Mouse (Mus musculus): ENCODE results near the gene Bcor. TPM values are rescaled to one million over a fixed set of nuclear protein-coding genes. Genes with fewer than 3 reads are reported as not detected.

Gene Bcor
- total RNA-seq, 1 experiment: 32.9 TPM

DNA sequence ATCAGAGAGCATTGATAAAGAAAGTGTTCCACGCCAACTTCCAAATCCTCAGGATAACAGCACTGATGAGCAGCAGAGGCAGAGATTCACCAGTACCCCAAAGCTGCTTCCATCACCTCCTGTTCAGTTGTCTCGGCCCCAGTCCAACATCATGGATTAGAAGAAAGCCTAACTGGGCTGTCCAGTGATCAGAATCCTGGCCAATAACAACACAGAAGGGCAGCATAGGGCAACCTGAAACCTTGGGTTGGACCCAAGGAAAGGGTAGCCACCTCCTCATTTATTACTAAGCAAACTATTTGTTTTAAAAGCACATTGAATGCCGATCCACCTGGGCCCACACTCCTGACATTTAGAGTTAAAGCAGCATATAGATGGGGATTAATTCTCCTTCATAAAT lies 99.3 kb downstream of the Bcor start:
- Histone ChIP-seq H3K4me3 (ENCODE audit: insufficient read depth in 1 of 2, low read depth in 1 of 2, low read length in 2 of 2, poor library complexity in 1 of 2, severe bottlenecking in 1 of 2) (no peak overlapping the region), H3K9ac (ENCODE audit: insufficient read depth, low read depth, low read length, poor library complexity, severe bottlenecking) (no peak overlapping the region), H3K27ac (ENCODE audit: insufficient read depth, low read depth, low read length, poor library complexity, severe bottlenecking) (no peak overlapping the region), H3K9me3 (ENCODE audit: control insufficient read depth, insufficient read depth, low read depth, low read length) (no peaks in the 10 kb centered on the region), H3K4me1 (ENCODE audit: control insufficient read depth in 2 of 2, insufficient read depth in 2 of 2, low read length in 2 of 2, poor library complexity in 1 of 2) (peaks cover 0 to 7% of the 10 kb centered on the region in 2 experiments; a peak in 1 of 4 replicates), H3K36me3 (ENCODE audit: control insufficient read depth, insufficient read depth, low read length, poor library complexity, severe bottlenecking) (peaks cover 18% of the 10 kb centered on the region; the same call in 1 of the 2 replicates)
- no peak for TF ChIP-seq HCFC1 (IDR thresholded peaks at IDR 0.05; ENCODE audit: borderline replicate concordance, insufficient read depth, low read length)
- TF ChIP-seq CHD2 (IDR thresholded peaks at IDR 0.05; ENCODE audit: low read depth, low read length): no peak
- no peak for TF ChIP-seq ZNF384 (IDR thresholded peaks at IDR 0.05; ENCODE audit: low read depth, low read length)
- no peak for TF ChIP-seq ZC3H11A (IDR thresholded peaks at IDR 0.05; ENCODE audit: borderline replicate concordance, low read depth, low read length)
- no peak for DNase-seq (ENCODE audit: low read depth, low spot score)
- in situ Hi-C loops (cut with MboI; ENCODE audit: low sequenced_read_pairs in 2 of 2, unreplicated experiment in 2 of 2): no loop called here

DNA sequence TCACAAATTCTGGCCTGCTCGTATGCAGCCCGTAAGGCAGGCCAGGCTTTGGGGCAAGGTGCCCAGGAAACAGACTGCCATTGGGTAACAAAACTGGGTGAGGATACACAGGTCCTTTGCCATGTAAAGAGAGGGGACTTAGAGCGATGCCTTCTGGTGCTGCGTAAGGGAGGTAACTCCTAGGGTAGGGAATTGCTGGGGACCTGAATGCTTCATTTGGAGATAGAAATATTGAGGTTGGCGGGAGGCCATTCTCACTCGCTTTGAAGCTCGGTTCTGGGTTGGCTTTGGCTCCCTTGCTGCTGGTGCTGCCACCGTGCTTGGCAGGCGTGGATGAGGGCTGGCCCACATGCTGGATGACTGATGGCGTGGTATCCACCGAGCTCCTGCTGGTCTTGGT lies 102.9 kb downstream of the Bcor start:
- Histone ChIP-seq H3K9ac (ENCODE audit: insufficient read depth, low read depth, low read length, poor library complexity, severe bottlenecking) (no peak overlapping the region), H3K4me1 (ENCODE audit: control insufficient read depth in 2 of 2, insufficient read depth in 2 of 2, low read length in 2 of 2, poor library complexity in 1 of 2) (no peaks in the 10 kb centered on the region; a peak in 1 of 4 replicates), H3K36me3 (ENCODE audit: control insufficient read depth, insufficient read depth, low read length, poor library complexity, severe bottlenecking) (peaks cover 26% of the 10 kb centered on the region; the same call in 1 of the 2 replicates), H3K27ac (ENCODE audit: insufficient read depth, low read depth, low read length, poor library complexity, severe bottlenecking) (no peak overlapping the region), H3K9me3 (ENCODE audit: control insufficient read depth, insufficient read depth, low read depth, low read length) (no peaks in the 10 kb centered on the region), H3K4me3 (ENCODE audit: insufficient read depth in 1 of 2, low read depth in 1 of 2, low read length in 2 of 2, poor library complexity in 1 of 2, severe bottlenecking in 1 of 2) (no peak overlapping the region)
- in situ Hi-C loops (cut with MboI; ENCODE audit: low sequenced_read_pairs in 2 of 2, unreplicated experiment in 2 of 2): no loop called here
- no peak for TF ChIP-seq MAFK (IDR thresholded peaks at IDR 0.05; ENCODE audit: insufficient read depth, low read depth, low read length)
- no peak for TF ChIP-seq CHD2 (IDR thresholded peaks at IDR 0.05; ENCODE audit: low read depth, low read length)
- TF ChIP-seq HCFC1 (IDR thresholded peaks at IDR 0.05; ENCODE audit: borderline replicate concordance, insufficient read depth, low read length): no peak
- no peak for TF ChIP-seq ZC3H11A (IDR thresholded peaks at IDR 0.05; ENCODE audit: borderline replicate concordance, low read depth, low read length)
- TF ChIP-seq ZNF384 (IDR thresholded peaks at IDR 0.05; ENCODE audit: low read depth, low read length): no peak
- DNase-seq (ENCODE audit: low read depth, low spot score): no peak

DNA sequence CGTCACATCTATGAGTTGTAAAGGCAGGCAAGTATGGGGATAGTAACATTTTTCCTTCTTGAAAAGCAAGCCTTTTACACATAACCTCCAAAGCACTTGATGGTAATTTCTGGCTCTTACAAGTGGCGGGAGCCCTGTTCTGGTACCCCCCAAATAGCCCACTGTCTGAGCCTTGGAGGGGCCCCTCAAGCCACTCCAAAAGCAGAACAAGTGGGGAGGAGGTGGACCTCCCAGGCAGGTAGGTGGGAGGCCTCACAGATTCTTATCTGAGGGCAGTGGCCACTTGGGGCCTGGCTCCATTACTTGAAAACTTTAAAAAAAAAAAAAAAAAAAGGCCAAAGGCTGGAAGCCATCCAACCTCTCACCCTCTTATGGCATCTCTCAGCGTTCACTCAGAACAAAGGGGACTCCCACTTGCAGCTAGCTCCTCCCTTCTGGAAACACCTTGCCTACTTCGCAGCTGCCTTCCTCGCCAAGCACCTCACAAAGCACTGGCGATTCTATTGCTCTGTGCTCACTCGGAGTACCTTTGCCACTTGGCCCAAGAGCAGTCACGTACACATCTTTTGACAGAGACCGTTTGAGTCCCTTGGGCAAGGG lies 106.7 kb downstream of the Bcor start:
- H3K27ac ChIP-seq (ENCODE audit: insufficient read depth, low read depth, low read length, poor library complexity, severe bottlenecking): no peak overlapping the region
- no peaks in the 10 kb centered on the region for H3K9me3 ChIP-seq (ENCODE audit: control insufficient read depth, insufficient read depth, low read depth, low read length)
- H3K36me3 ChIP-seq (ENCODE audit: control insufficient read depth, insufficient read depth, low read length, poor library complexity, severe bottlenecking): peaks cover 22% of the 10 kb centered on the region; the same call in 1 of the 2 replicates
- DNase-seq (ENCODE audit: low read depth, low spot score): no peak
- TF ChIP-seq ZC3H11A (IDR thresholded peaks at IDR 0.05; ENCODE audit: borderline replicate concordance, low read depth, low read length): no peak
- TF ChIP-seq HCFC1 (IDR thresholded peaks at IDR 0.05; ENCODE audit: borderline replicate concordance, insufficient read depth, low read length): no peak
- TF ChIP-seq CHD2 (IDR thresholded peaks at IDR 0.05; ENCODE audit: low read depth, low read length): no peak
- no peak for TF ChIP-seq ZNF384 (IDR thresholded peaks at IDR 0.05; ENCODE audit: low read depth, low read length)
- TF ChIP-seq MAFK (IDR thresholded peaks at IDR 0.05; ENCODE audit: insufficient read depth, low read depth, low read length): no peak
- H3K9ac ChIP-seq (ENCODE audit: insufficient read depth, low read depth, low read length, poor library complexity, severe bottlenecking): no peak overlapping the region
- in situ Hi-C loops (cut with MboI; ENCODE audit: low sequenced_read_pairs in 2 of 2, unreplicated experiment in 2 of 2): no loop called here
- H3K4me1 ChIP-seq (ENCODE audit: control insufficient read depth in 2 of 2, insufficient read depth in 2 of 2, low read length in 2 of 2, poor library complexity in 1 of 2): peaks cover 0 to 5% of the 10 kb centered on the region in 2 experiments; a peak in 1 of 4 replicates
- H3K4me3 ChIP-seq (ENCODE audit: insufficient read depth in 1 of 2, low read depth in 1 of 2, low read length in 2 of 2, poor library complexity in 1 of 2, severe bottlenecking in 1 of 2): no peak overlapping the region

DNA sequence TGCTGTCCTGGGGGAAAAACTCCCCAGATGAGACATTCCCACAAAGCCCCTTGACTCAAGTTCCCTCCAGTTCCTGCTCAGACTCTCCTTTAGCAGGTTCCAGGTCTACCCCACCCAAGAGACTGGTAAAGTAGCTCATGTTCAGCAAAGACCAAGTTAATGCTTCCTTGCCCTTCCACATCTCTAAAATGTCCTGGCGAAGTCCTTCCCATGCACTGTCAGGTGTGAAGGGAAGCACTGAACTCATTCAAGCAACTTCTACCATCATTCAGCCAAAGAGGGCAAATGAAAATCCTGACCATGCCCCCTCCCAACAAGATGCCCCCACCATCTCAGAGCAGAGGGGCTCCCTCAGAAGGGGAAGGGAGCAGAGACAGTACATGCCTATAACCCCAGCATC lies 107.5 kb downstream of the Bcor start:
- no peak for DNase-seq (ENCODE audit: low read depth, low spot score)
- no peaks in the 10 kb centered on the region for H3K9me3 ChIP-seq (ENCODE audit: control insufficient read depth, insufficient read depth, low read depth, low read length)
- H3K4me3 ChIP-seq (ENCODE audit: insufficient read depth in 1 of 2, low read depth in 1 of 2, low read length in 2 of 2, poor library complexity in 1 of 2, severe bottlenecking in 1 of 2): no peak overlapping the region
- no peak overlapping the region for H3K9ac ChIP-seq (ENCODE audit: insufficient read depth, low read depth, low read length, poor library complexity, severe bottlenecking)
- TF ChIP-seq ZC3H11A (IDR thresholded peaks at IDR 0.05; ENCODE audit: borderline replicate concordance, low read depth, low read length) (no peak), CHD2 (IDR thresholded peaks at IDR 0.05; ENCODE audit: low read depth, low read length) (no peak), MAFK (IDR thresholded peaks at IDR 0.05; ENCODE audit: insufficient read depth, low read depth, low read length) (no peak), HCFC1 (IDR thresholded peaks at IDR 0.05; ENCODE audit: borderline replicate concordance, insufficient read depth, low read length) (no peak), ZNF384 (IDR thresholded peaks at IDR 0.05; ENCODE audit: low read depth, low read length) (no peak)
- peaks cover 0 to 7% of the 10 kb centered on the region in 2 experiments; a peak in 1 of 4 replicates for H3K4me1 ChIP-seq (ENCODE audit: control insufficient read depth in 2 of 2, insufficient read depth in 2 of 2, low read length in 2 of 2, poor library complexity in 1 of 2)
- in situ Hi-C loops (cut with MboI; ENCODE audit: low sequenced_read_pairs in 2 of 2, unreplicated experiment in 2 of 2): no loop called here
- H3K36me3 ChIP-seq (ENCODE audit: control insufficient read depth, insufficient read depth, low read length, poor library complexity, severe bottlenecking): peaks cover 14% of the 10 kb centered on the region; the same call in 1 of the 2 replicates
- no peak overlapping the region for H3K27ac ChIP-seq (ENCODE audit: insufficient read depth, low read depth, low read length, poor library complexity, severe bottlenecking)
